Mouse (Mus musculus) stomach, embryonic 14.5 days (tissue): ENCODE measurements around the gene Nlrc5. TPM values are rescaled to one million over a fixed set of nuclear protein-coding genes. Genes with fewer than 3 reads are reported as not detected.
A peak's percentile ranks its signal among the peaks of the same experiment; 100 is the strongest.

Experiments used
- ATAC-seq: fragments of 200-750 bp; cut with Nextera tagmentation; 2 replicates; pipeline ENCODE4 v1.8.0; 2017; ENCODE audit warnings: low read depth, moderate TSS enrichment; ENCODE audit not compliant: insufficient number of reproducible peaks, insufficient read depth, low FRiP score
- H3K27ac ChIP-seq: fragments of 300-500 bp; sonication (generic); 2 replicates; pipeline ENCODE4 v1.5.1; 2014; ENCODE audit warnings: mild to moderate bottlenecking, low read length, moderate library complexity, mixed read lengths
- H3K27me3 ChIP-seq: fragments of 300-500 bp; sonication (generic); 2 replicates; pipeline ENCODE4 v1.6.1; 2014; ENCODE audit warnings: low read length, control low read depth, mixed read lengths; ENCODE audit not compliant: control insufficient read depth, insufficient read depth
- H3K36me3 ChIP-seq: fragments of 300-500 bp; sonication (generic); 2 replicates; pipeline ENCODE4 v1.6.1; 2014; ENCODE audit warnings: mild to moderate bottlenecking, control low read depth, low read length, moderate library complexity, mixed read lengths; ENCODE audit not compliant: control insufficient read depth, insufficient read depth
- H3K4me1 ChIP-seq: fragments of 300-500 bp; sonication (generic); 2 replicates; pipeline ENCODE4 v1.6.1; 2014; ENCODE audit warnings: low read length, control low read depth, mixed read lengths; ENCODE audit not compliant: control insufficient read depth, insufficient read depth
- H3K4me2 ChIP-seq: fragments of 300-500 bp; sonication (generic); replicated peaks from 2 replicates; pipeline ENCODE4 v1.6.1; 2014; ENCODE audit warnings: low read depth, low read length, control low read depth
- H3K4me3 ChIP-seq: fragments of 300-500 bp; sonication (generic); 2 replicates; pipeline ENCODE4 v1.5.1; 2014; ENCODE audit warnings: low read depth, low read length, control low read depth
- H3K9ac ChIP-seq: fragments of 300-500 bp; sonication (generic); replicated peaks from 2 replicates; pipeline ENCODE4 v1.6.1; 2014; ENCODE audit warnings: low read depth, mild to moderate bottlenecking, control low read depth, low read length, moderate library complexity, mixed read lengths
- H3K9me3 ChIP-seq: fragments of 300-500 bp; sonication (generic); 2 replicates; pipeline ENCODE4 v1.6.1; 2016; ENCODE audit warnings: low read depth, low read length, control low read depth; ENCODE audit not compliant: control insufficient read depth
- WGBS: fragments of 180-500 bp; shearing (Covaris S2); extraction: QIAGEN DNeasy Blood & Tissue Kit; methylation state at CpG from one replicate; pipeline ENCODE4 v1.1.7; 2014; 5-methylcytosine and 5-hydroxymethylcytosine counted together
- polyA plus RNA-seq: library from polyadenylated mRNA; unstranded; fragments of >200 nt; fragmentation: Nextera tagmentation; extraction: Ambion mirVana; gene quantifications from 2 replicates; pipeline ENCODE4 v1.2.1, GENCODE M21; 2014

The Nlrc5 gene
- polyA plus RNA-seq, 1 experiment from 2014 or later, result 1.4 TPM

GRCm38 (mm10) chr8:94485288-94485687 lies 51.1 kb downstream of the Nlrc5 start:
- WGBS, result 81% methylated on average over 3 of the region's 3 CpGs
- Histone ChIP-seq H3K4me3 (no peak overlapping the region), H3K27me3 (no peaks in the 10 kb centered on the region), H3K4me2 (no peak overlapping the region), H3K4me1 (no peaks in the 10 kb centered on the region), H3K27ac (no peak overlapping the region), H3K9ac (no peak overlapping the region), H3K9me3 (no peaks in the 10 kb centered on the region), H3K36me3 (no peaks in the 10 kb centered on the region)
- ATAC-seq, result no peak

GRCm38 (mm10) chr8:94485882-94486281 lies 51.7 kb downstream of the Nlrc5 start:
- H3K9me3 ChIP-seq, result no peaks in the 10 kb centered on the region
- H3K4me3 ChIP-seq, result no peak overlapping the region
- H3K36me3 ChIP-seq, result no peaks in the 10 kb centered on the region
- no peaks in the 10 kb centered on the region for H3K27me3 ChIP-seq
- no peak overlapping the region for H3K9ac ChIP-seq
- H3K27ac ChIP-seq, result no peak overlapping the region
- H3K4me2 ChIP-seq, result no peak overlapping the region
- WGBS, result 14% methylated on average over 2 of the region's 2 CpGs
- no peaks in the 10 kb centered on the region for H3K4me1 ChIP-seq
- ATAC-seq, result no peak

- no peaks in the 10 kb centered on the region for H3K36me3 ChIP-seq
- H3K4me1 ChIP-seq, result peaks cover 6% of the 10 kb centered on the region; the same call in 1 of the 2 replicates
- no peak overlapping the region for H3K27ac ChIP-seq
- WGBS, result 59% methylated on average over 2 of the region's 2 CpGs
- H3K27me3 ChIP-seq, result no peaks in the 10 kb centered on the region
- H3K4me2 ChIP-seq, result no peak overlapping the region
- no peak for ATAC-seq
- no peaks in the 10 kb centered on the region for H3K9me3 ChIP-seq
- H3K9ac ChIP-seq, result no peak overlapping the region
- no peak overlapping the region for H3K4me3 ChIP-seq
Observed at GRCm38 (mm10) chr8:94488016-94488415, 53.9 kb downstream of the Nlrc5 start.

- Histone ChIP-seq H3K27me3 (no peaks in the 10 kb centered on the region), H3K9ac (no peak overlapping the region), H3K4me1 (peaks cover 6% of the 10 kb centered on the region; the same call in 1 of the 2 replicates), H3K9me3 (no peaks in the 10 kb centered on the region), H3K4me2 (no peak overlapping the region), H3K4me3 (no peak overlapping the region), H3K27ac (no peak overlapping the region), H3K36me3 (no peaks in the 10 kb centered on the region)
- no peak for ATAC-seq
- 59% methylated on average over 4 of the region's 4 CpGs for WGBS
Observed at GRCm38 (mm10) chr8:94489809-94490483, 55.8 kb downstream of the Nlrc5 start.

GRCm38 (mm10) chr8:94492021-94492681 lies 58.0 kb downstream of the Nlrc5 start:
- H3K9ac ChIP-seq, result no peak overlapping the region
- ATAC-seq, result peak; percentile 77; the same call in 1 of the 2 replicates
- H3K4me3 ChIP-seq, result 0 out of 2 replicates have a peak overlapping the region, but pooled peaks have one; percentile 7
- no peaks in the 10 kb centered on the region for H3K27me3 ChIP-seq
- WGBS, result 6% methylated on average over 15 of the region's 15 CpGs
- H3K4me1 ChIP-seq, result peaks cover 6% of the 10 kb centered on the region; the same call in 1 of the 2 replicates
- H3K4me2 ChIP-seq, result peak overlapping the region; percentile 49
- no peak overlapping the region for H3K27ac ChIP-seq
- H3K36me3 ChIP-seq, result no peaks in the 10 kb centered on the region
- no peaks in the 10 kb centered on the region for H3K9me3 ChIP-seq

GRCm38 (mm10) chr8:94493240-94493639 lies 59.1 kb downstream of the Nlrc5 start:
- Histone ChIP-seq H3K9me3 (no peaks in the 10 kb centered on the region), H3K27me3 (no peaks in the 10 kb centered on the region), H3K4me3 (no peak overlapping the region), H3K36me3 (no peaks in the 10 kb centered on the region), H3K4me2 (no peak overlapping the region), H3K9ac (no peak overlapping the region), H3K4me1 (peaks cover 6% of the 10 kb centered on the region; the same call in 1 of the 2 replicates), H3K27ac (no peak overlapping the region)
- 49% methylated on average over 1 of the region's 1 CpGs for WGBS
- no peak for ATAC-seq

- no peak overlapping the region for H3K4me3 ChIP-seq
- no peaks in the 10 kb centered on the region for H3K27me3 ChIP-seq
- H3K9me3 ChIP-seq, result no peaks in the 10 kb centered on the region
- ATAC-seq, result no peak
- H3K4me1 ChIP-seq, result no peaks in the 10 kb centered on the region
- H3K36me3 ChIP-seq, result no peaks in the 10 kb centered on the region
- no peak overlapping the region for H3K27ac ChIP-seq
- WGBS, result 76% methylated on average over 5 of the region's 5 CpGs
- no peak overlapping the region for H3K9ac ChIP-seq
- H3K4me2 ChIP-seq, result no peak overlapping the region
Observed at GRCm38 (mm10) chr8:94515430-94516208, 81.5 kb downstream of the Nlrc5 start.

- Histone ChIP-seq H3K27me3 (no peaks in the 10 kb centered on the region), H3K4me1 (no peaks in the 10 kb centered on the region), H3K9ac (no peak overlapping the region), H3K27ac (no peak overlapping the region), H3K4me3 (no peak overlapping the region), H3K36me3 (no peaks in the 10 kb centered on the region), H3K9me3 (no peaks in the 10 kb centered on the region), H3K4me2 (no peak overlapping the region)
- no peak for ATAC-seq
- 26% methylated on average over 1 of the region's 1 CpGs for WGBS
Observed at GRCm38 (mm10) chr8:94516209-94516593, 82.0 kb downstream of the Nlrc5 start.
